Mouse (Mus musculus) forebrain, postnatal 0 days (tissue): ENCODE data around the gene Kat5. TPM values are rescaled to one million over a fixed set of nuclear protein-coding genes. Genes with fewer than 3 reads are reported as not detected.

Experiments
- ATAC-seq: fragments of 200-750 bp; cut with Nextera tagmentation; 2 replicates; pipeline ENCODE4 v1.8.0; 2017; ENCODE audit warnings: mild to moderate bottlenecking, moderate library complexity
- DNase-seq: peaks from one replicate; pipeline ENCODE4 v3.0.0-alpha.2; 2015
- H3K27ac ChIP-seq: fragments of 300-500 bp; sonication (generic); 2 replicates; pipeline ENCODE4 v1.5.1; 2014; ENCODE audit warnings: low read depth, mild to moderate bottlenecking, antibody characterized with exemption, low read length, moderate library complexity, mixed read lengths
- H3K27me3 ChIP-seq: fragments of 300-500 bp; sonication (generic); 2 replicates; pipeline ENCODE4 v1.6.1; 2014; ENCODE audit warnings: mild to moderate bottlenecking, low read length, mixed read lengths; ENCODE audit not compliant: insufficient read depth
- H3K36me3 ChIP-seq: fragments of 300-500 bp; sonication (generic); 2 replicates; pipeline ENCODE4 v1.6.1; 2014; ENCODE audit warnings: mild to moderate bottlenecking, moderate library complexity; ENCODE audit not compliant: insufficient read depth
- H3K4me1 ChIP-seq: fragments of 300-500 bp; sonication (generic); 2 replicates; pipeline ENCODE4 v1.6.1; 2014; ENCODE audit warnings: antibody characterized with exemption; ENCODE audit not compliant: insufficient read depth
- H3K4me2 ChIP-seq: fragments of 300-500 bp; sonication (generic); 2 replicates; pipeline ENCODE4 v1.6.1; 2014; ENCODE audit warnings: low read depth, mild to moderate bottlenecking, moderate library complexity
- H3K4me3 ChIP-seq: fragments of 300-500 bp; sonication (generic); 2 replicates; pipeline ENCODE4 v1.5.1; 2014; ENCODE audit warnings: low read depth, low read length, mixed read lengths
- H3K9ac ChIP-seq: fragments of 300-500 bp; sonication (generic); 2 replicates; pipeline ENCODE4 v1.6.1; 2014; ENCODE audit warnings: mild to moderate bottlenecking
- H3K9me3 ChIP-seq: fragments of 300-500 bp; sonication (generic); 2 replicates; pipeline ENCODE4 v1.6.1; 2016; ENCODE audit warnings: low read length
- CTCF ChIP-seq: sonication (generic); IDR thresholded peaks from 2 replicates; pipeline ENCODE4 v1.5.1; 2016; ENCODE audit warnings: antibody characterized with exemption, control low read depth, low read depth
- WGBS: fragments of 180-500 bp; shearing (Covaris S2); extraction: QIAGEN DNeasy Blood & Tissue Kit; methylation state at CpG from one replicate; pipeline ENCODE4 v1.1.7; 2014; 5-methylcytosine and 5-hydroxymethylcytosine counted together
- polyA plus RNA-seq: library from polyadenylated mRNA; unstranded; fragments of >200 nt; fragmentation: Nextera tagmentation; extraction: Ambion mirVana; gene quantifications from 2 replicates; pipeline ENCODE4 v1.2.1, GENCODE M21; 2015
- total RNA-seq: library from RNA; depleted of rRNA; stranded (reverse); fragments of >200 nt; gene quantifications from 2 replicates; pipeline ENCODE4 v1.2.3, GENCODE M21; 2014

The Kat5 gene
- total and polyA plus RNA-seq, 2 experiments from 2014 or later = 72.6 to 131 TPM

- no peak for TF ChIP-seq CTCF
- Histone ChIP-seq H3K9ac (no peak overlapping the region), H3K27ac (no peak overlapping the region), H3K27me3 (no peaks in the 10 kb centered on the region), H3K4me1 (no peaks in the 10 kb centered on the region), H3K9me3 (no peaks in the 10 kb centered on the region), H3K36me3 (peaks cover 52% of the 10 kb centered on the region), H3K4me3 (peak overlapping the region; percentile 83), H3K4me2 (peak overlapping the region; percentile 55)
- ATAC-seq = no peak
- no peak for DNase-seq
- WGBS = 96% methylated on average over 13 of the region's 13 CpGs
Observed at GRCm38 (mm10) chr19:5608707-5609106, 1.3 kb downstream of the Kat5 start.

- Histone ChIP-seq H3K36me3 (peaks cover 60% of the 10 kb centered on the region), H3K27me3 (no peaks in the 10 kb centered on the region), H3K9me3 (no peaks in the 10 kb centered on the region), H3K9ac (no peak overlapping the region), H3K4me3 (no peak overlapping the region), H3K4me1 (no peaks in the 10 kb centered on the region), H3K27ac (no peak overlapping the region), H3K4me2 (no peak overlapping the region)
- ATAC-seq = no peak
- WGBS = 91% methylated on average over 26 of the region's 26 CpGs
- DNase-seq = no peak
- TF ChIP-seq CTCF = no peak
Observed at GRCm38 (mm10) chr19:5607705-5608410, 2.2 kb downstream of the Kat5 start.

GRCm38 (mm10) chr19:5606196-5606595, 3.8 kb downstream of the Kat5 start:
- WGBS = 85% methylated on average over 8 of the region's 8 CpGs
- Histone ChIP-seq H3K36me3 (peaks cover 61% of the 10 kb centered on the region), H3K4me1 (peaks cover 6% of the 10 kb centered on the region; the same call in 1 of the 2 replicates), H3K27ac (no peak overlapping the region), H3K4me3 (no peak overlapping the region), H3K9me3 (no peaks in the 10 kb centered on the region), H3K4me2 (no peak overlapping the region), H3K27me3 (no peaks in the 10 kb centered on the region), H3K9ac (no peak overlapping the region)
- DNase-seq (no peak), ATAC-seq (no peak)
- TF ChIP-seq CTCF = peak; percentile 19; the same call in 1 of the 2 replicates

- Histone ChIP-seq H3K9me3 (no peaks in the 10 kb centered on the region), H3K27ac (no peak overlapping the region), H3K4me3 (no peak overlapping the region), H3K4me1 (peaks cover 6% of the 10 kb centered on the region; the same call in 1 of the 2 replicates), H3K9ac (no peak overlapping the region), H3K27me3 (no peaks in the 10 kb centered on the region), H3K36me3 (peaks cover 61% of the 10 kb centered on the region), H3K4me2 (no peak overlapping the region)
- no peak for TF ChIP-seq CTCF
- DNase-seq (no peak), ATAC-seq (no peak)
- WGBS = 92% methylated on average over 7 of the region's 7 CpGs
Observed at GRCm38 (mm10) chr19:5605126-5605525, 4.9 kb downstream of the Kat5 start.

- DNase-seq (no peak), ATAC-seq (no peak)
- TF ChIP-seq CTCF = no peak
- Histone ChIP-seq H3K4me3 (no peak overlapping the region), H3K36me3 (peaks cover 58% of the 10 kb centered on the region), H3K27me3 (no peaks in the 10 kb centered on the region), H3K9ac (no peak overlapping the region), H3K4me1 (peaks cover 6% of the 10 kb centered on the region; the same call in 1 of the 2 replicates), H3K4me2 (no peak overlapping the region), H3K27ac (no peak overlapping the region), H3K9me3 (no peaks in the 10 kb centered on the region)
- 89% methylated on average over 7 of the region's 7 CpGs for WGBS
Observed at GRCm38 (mm10) chr19:5603664-5604063, 6.4 kb downstream of the Kat5 start.

- WGBS = under 1% methylated on average over 64 of the region's 64 CpGs
- peak; percentile 97 for ATAC-seq
- Histone ChIP-seq H3K9me3 (no peaks in the 10 kb centered on the region), H3K4me2 (peak within 1 kb of the TSS; percentile 85), H3K4me3 (peak within 1 kb of the TSS; percentile 70), H3K9ac (peak within 1 kb of the TSS; percentile 78), H3K4me1 (peaks cover 6% of the 10 kb centered on the region; the same call in 1 of the 2 replicates), H3K36me3 (peaks cover 42% of the 10 kb centered on the region), H3K27ac (peak within 1 kb of the TSS; percentile 80), H3K27me3 (no peaks in the 10 kb centered on the region)
- DNase-seq = peak; percentile 87
- 0 out of 2 replicates have a peak, but pooled peaks have one; percentile 7 for TF ChIP-seq CTCF
Observed at GRCm38 (mm10) chr19:5601752-5602541, 8.1 kb downstream of the Kat5 start, which contains the start of gene Rnaseh2c. Gene Rnaseh2c, plus strand, starts transcription at chr19:5601873.

GRCm38 (mm10) chr19:5599224-5599623, 10.8 kb downstream of the Kat5 start:
- H3K4me1 ChIP-seq = peaks cover 6% of the 10 kb centered on the region; the same call in 1 of the 2 replicates
- no peaks in the 10 kb centered on the region for H3K27me3 ChIP-seq
- H3K36me3 ChIP-seq = peaks cover 15% of the 10 kb centered on the region
- H3K4me2 ChIP-seq = no peak overlapping the region
- DNase-seq = no peak
- 81% methylated on average over 4 of the region's 4 CpGs for WGBS
- H3K27ac ChIP-seq = no peak overlapping the region
- H3K4me3 ChIP-seq = no peak overlapping the region
- TF ChIP-seq CTCF = no peak
- H3K9ac ChIP-seq = no peak overlapping the region
- ATAC-seq = no peak
- no peaks in the 10 kb centered on the region for H3K9me3 ChIP-seq
